Mouse (Mus musculus): Measurements from ENCODE around the gene Timd4. TPM values are rescaled to one million over a fixed set of nuclear protein-coding genes. Genes with fewer than 3 reads are reported as not detected.

Timd4 gene
- total RNA-seq, 1 experiment, result not detected

- no peak for DNase-seq (ENCODE audit: low read depth, low spot score)
- in situ Hi-C loops (cut with MboI; ENCODE audit: low sequenced_read_pairs in 2 of 2, unreplicated experiment in 2 of 2), result no loop called here
- H3K4me1 ChIP-seq (ENCODE audit: control insufficient read depth in 2 of 2, insufficient read depth in 2 of 2, low read length in 2 of 2, poor library complexity in 1 of 2), result no peaks in the 10 kb centered on the region
- TF ChIP-seq MAFK (IDR thresholded peaks at IDR 0.05; ENCODE audit: insufficient read depth, low read depth, low read length) (no peak), ZNF384 (IDR thresholded peaks at IDR 0.05; ENCODE audit: low read depth, low read length) (no peak), ZC3H11A (IDR thresholded peaks at IDR 0.05; ENCODE audit: borderline replicate concordance, low read depth, low read length) (no peak), CHD2 (IDR thresholded peaks at IDR 0.05; ENCODE audit: low read depth, low read length) (no peak), HCFC1 (IDR thresholded peaks at IDR 0.05; ENCODE audit: borderline replicate concordance, insufficient read depth, low read length) (no peak)
- no peaks in the 10 kb centered on the region for H3K9me3 ChIP-seq (ENCODE audit: control insufficient read depth, insufficient read depth, low read depth, low read length)
- no peak overlapping the region for H3K4me3 ChIP-seq (ENCODE audit: insufficient read depth in 1 of 2, low read depth in 1 of 2, low read length in 2 of 2, poor library complexity in 1 of 2, severe bottlenecking in 1 of 2)
- H3K36me3 ChIP-seq (ENCODE audit: control insufficient read depth, insufficient read depth, low read length, poor library complexity, severe bottlenecking), result no peaks in the 10 kb centered on the region
- no peak overlapping the region for H3K9ac ChIP-seq (ENCODE audit: insufficient read depth, low read depth, low read length, poor library complexity, severe bottlenecking)
- no peak overlapping the region for H3K27ac ChIP-seq (ENCODE audit: insufficient read depth, low read depth, low read length, poor library complexity, severe bottlenecking)
These were observed 9.3 kb downstream of the Timd4 start for GRCm38 (mm10) chr11:46819930-46820329.

- no peak overlapping the region for H3K27ac ChIP-seq (ENCODE audit: insufficient read depth, low read depth, low read length, poor library complexity, severe bottlenecking)
- H3K4me3 ChIP-seq (ENCODE audit: insufficient read depth in 1 of 2, low read depth in 1 of 2, low read length in 2 of 2, poor library complexity in 1 of 2, severe bottlenecking in 1 of 2), result no peak overlapping the region
- H3K9ac ChIP-seq (ENCODE audit: insufficient read depth, low read depth, low read length, poor library complexity, severe bottlenecking), result no peak overlapping the region
- TF ChIP-seq CHD2 (IDR thresholded peaks at IDR 0.05; ENCODE audit: low read depth, low read length) (no peak), MAFK (IDR thresholded peaks at IDR 0.05; ENCODE audit: insufficient read depth, low read depth, low read length) (no peak), ZNF384 (IDR thresholded peaks at IDR 0.05; ENCODE audit: low read depth, low read length) (no peak), ZC3H11A (IDR thresholded peaks at IDR 0.05; ENCODE audit: borderline replicate concordance, low read depth, low read length) (no peak), HCFC1 (IDR thresholded peaks at IDR 0.05; ENCODE audit: borderline replicate concordance, insufficient read depth, low read length) (no peak)
- no peaks in the 10 kb centered on the region for H3K9me3 ChIP-seq (ENCODE audit: control insufficient read depth, insufficient read depth, low read depth, low read length)
- H3K4me1 ChIP-seq (ENCODE audit: control insufficient read depth in 2 of 2, insufficient read depth in 2 of 2, low read length in 2 of 2, poor library complexity in 1 of 2), result peaks cover 0 to 2% of the 10 kb centered on the region in 2 experiments; a peak in 1 of 4 replicates
- in situ Hi-C loops (cut with MboI; ENCODE audit: low sequenced_read_pairs in 2 of 2, unreplicated experiment in 2 of 2), result no loop called here
- no peaks in the 10 kb centered on the region for H3K36me3 ChIP-seq (ENCODE audit: control insufficient read depth, insufficient read depth, low read length, poor library complexity, severe bottlenecking)
- DNase-seq (ENCODE audit: low read depth, low spot score), result no peak
These were observed 19.7 kb downstream of the Timd4 start for GRCm38 (mm10) chr11:46830348-46830747.

GRCm38 (mm10) chr11:46835080-46835479, 24.5 kb downstream of the Timd4 start:
- in situ Hi-C loops (cut with MboI; ENCODE audit: low sequenced_read_pairs in 2 of 2, unreplicated experiment in 2 of 2), result no loop called here
- H3K4me3 ChIP-seq (ENCODE audit: insufficient read depth in 1 of 2, low read depth in 1 of 2, low read length in 2 of 2, poor library complexity in 1 of 2, severe bottlenecking in 1 of 2), result no peak overlapping the region
- no peak for DNase-seq (ENCODE audit: low read depth, low spot score)
- no peak overlapping the region for H3K9ac ChIP-seq (ENCODE audit: insufficient read depth, low read depth, low read length, poor library complexity, severe bottlenecking)
- no peak overlapping the region for H3K27ac ChIP-seq (ENCODE audit: insufficient read depth, low read depth, low read length, poor library complexity, severe bottlenecking)
- no peaks in the 10 kb centered on the region for H3K9me3 ChIP-seq (ENCODE audit: control insufficient read depth, insufficient read depth, low read depth, low read length)
- 0 out of 4 replicates have a peak, but pooled peaks cover 0 to 2% of the 10 kb centered on the region in 2 experiments for H3K4me1 ChIP-seq (ENCODE audit: control insufficient read depth in 2 of 2, insufficient read depth in 2 of 2, low read length in 2 of 2, poor library complexity in 1 of 2)
- TF ChIP-seq ZC3H11A (IDR thresholded peaks at IDR 0.05; ENCODE audit: borderline replicate concordance, low read depth, low read length) (no peak), ZNF384 (IDR thresholded peaks at IDR 0.05; ENCODE audit: low read depth, low read length) (no peak), CHD2 (IDR thresholded peaks at IDR 0.05; ENCODE audit: low read depth, low read length) (no peak), HCFC1 (IDR thresholded peaks at IDR 0.05; ENCODE audit: borderline replicate concordance, insufficient read depth, low read length) (no peak), MAFK (IDR thresholded peaks at IDR 0.05; ENCODE audit: insufficient read depth, low read depth, low read length) (no peak)
- no peaks in the 10 kb centered on the region for H3K36me3 ChIP-seq (ENCODE audit: control insufficient read depth, insufficient read depth, low read length, poor library complexity, severe bottlenecking)

- H3K36me3 ChIP-seq (ENCODE audit: control insufficient read depth, insufficient read depth, low read length, poor library complexity, severe bottlenecking), result no peaks in the 10 kb centered on the region
- no peak overlapping the region for H3K4me3 ChIP-seq (ENCODE audit: insufficient read depth in 1 of 2, low read depth in 1 of 2, low read length in 2 of 2, poor library complexity in 1 of 2, severe bottlenecking in 1 of 2)
- H3K9me3 ChIP-seq (ENCODE audit: control insufficient read depth, insufficient read depth, low read depth, low read length), result no peaks in the 10 kb centered on the region
- no peak overlapping the region for H3K9ac ChIP-seq (ENCODE audit: insufficient read depth, low read depth, low read length, poor library complexity, severe bottlenecking)
- no peak for DNase-seq (ENCODE audit: low read depth, low spot score)
- TF ChIP-seq HCFC1 (IDR thresholded peaks at IDR 0.05; ENCODE audit: borderline replicate concordance, insufficient read depth, low read length) (no peak), MAFK (IDR thresholded peaks at IDR 0.05; ENCODE audit: insufficient read depth, low read depth, low read length) (no peak), ZC3H11A (IDR thresholded peaks at IDR 0.05; ENCODE audit: borderline replicate concordance, low read depth, low read length) (no peak), ZNF384 (IDR thresholded peaks at IDR 0.05; ENCODE audit: low read depth, low read length) (no peak), CHD2 (IDR thresholded peaks at IDR 0.05; ENCODE audit: low read depth, low read length) (no peak)
- peaks cover under 1 to 2% of the 10 kb centered on the region in 2 experiments; a peak in 1 of 4 replicates for H3K4me1 ChIP-seq (ENCODE audit: control insufficient read depth in 2 of 2, insufficient read depth in 2 of 2, low read length in 2 of 2, poor library complexity in 1 of 2)
- in situ Hi-C loops (cut with MboI; ENCODE audit: low sequenced_read_pairs in 2 of 2, unreplicated experiment in 2 of 2), result no loop called here
- H3K27ac ChIP-seq (ENCODE audit: insufficient read depth, low read depth, low read length, poor library complexity, severe bottlenecking), result no peak overlapping the region
These were observed 31.6 kb downstream of the Timd4 start for GRCm38 (mm10) chr11:46842015-46842726.
